Mouse (Mus musculus) kidney, adult 2 months (tissue): ENCODE data around the gene Snapc5.

Experiments used
- CTCF ChIP-seq: fragments of 200-500 bp; conservative IDR thresholded peaks from 2 replicates; pipeline ENCODE4 v1.5.1; 2011; ENCODE audit warnings: low read depth, mild to moderate bottlenecking, control low read depth, low read length, moderate library complexity, mixed read lengths; ENCODE audit not compliant: insufficient read depth, insufficient read length
- POLR2A ChIP-seq: fragments of 200-500 bp; IDR thresholded peaks from one replicate; pipeline ENCODE4 v1.6.1; 2011; ENCODE audit warnings: low read depth, low read length, control low read depth

DNA sequence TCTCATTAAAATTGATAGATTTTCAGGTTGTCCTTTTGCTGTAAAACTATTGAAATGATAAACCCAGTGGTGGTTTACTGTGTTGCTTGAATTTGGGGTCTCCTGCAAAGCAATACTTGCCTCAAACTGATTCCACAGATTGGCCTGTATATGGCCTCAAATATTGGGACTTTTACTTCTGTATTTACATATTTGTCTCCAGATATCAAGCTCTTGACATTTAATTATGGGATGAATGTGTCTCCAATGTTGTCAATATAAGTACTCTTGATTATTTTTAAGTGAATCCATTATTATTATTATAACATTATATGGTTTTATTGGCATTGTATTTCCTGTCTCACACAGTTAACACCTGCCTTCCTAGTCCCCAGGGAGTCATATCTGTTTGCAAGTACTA lies 4.7 kb upstream of the Snapc5 start:
- TF ChIP-seq CTCF (no peak), POLR2A (no peak)
